Mouse (Mus musculus) Patski (cell line): Measurements from ENCODE around the gene Slc26a8. TPM values are rescaled to one million over a fixed set of nuclear protein-coding genes. Genes with fewer than 3 reads are reported as not detected.

ENCODE experiments used
- ATAC-seq: fragments of 100-300 bp; one replicate; pipeline ENCODE4 v1.8.0; 2021
- CTCF ChIA-PET: fragments of 350-600 bp; sonication (Branson Sonifier 250); formaldehyde crosslinking; loops from one replicate; lab custom pipeline; 2022; ENCODE audit warnings: inconsistent platforms; lab: Charles Lee
- POLR2A ChIA-PET: fragments of 350-600 bp; sonication (Branson Sonifier 250); formaldehyde crosslinking; loops from one replicate; lab custom pipeline; 2022; ENCODE audit warnings: antibody characterized with exemption, inconsistent platforms; lab: Charles Lee
- DNase-seq: peaks from one replicate; pipeline ENCODE4 v3.0.0-alpha.2; 2011; ENCODE audit warnings: low read depth, low spot score
- H3K27me3 ChIP-seq: fragments of 371-371 bp; one replicate; pipeline ENCODE4 v1.5.1; 2021
- CTCF ChIP-seq: fragments of 100-300 bp; IDR thresholded peaks from one replicate; pipeline ENCODE4 v1.5.1; 2021
- in situ Hi-C: fragments of 300-500 bp; cut with MboI; formaldehyde crosslinking; loops from 3 replicates; pipeline ENCODE4 v1.11.1; 2018; ENCODE audit warnings: low pct_unique_long_range_greater_than_20kb, mixed read lengths
- polyA plus RNA-seq: library from polyadenylated mRNA; unstranded; gene quantifications from one replicate; pipeline ENCODE4 v1.2.3, GENCODE M21; 2021

Gene Slc26a8
- polyA plus RNA-seq, 1 experiment from 2014 or later: 0.73 TPM

DNA sequence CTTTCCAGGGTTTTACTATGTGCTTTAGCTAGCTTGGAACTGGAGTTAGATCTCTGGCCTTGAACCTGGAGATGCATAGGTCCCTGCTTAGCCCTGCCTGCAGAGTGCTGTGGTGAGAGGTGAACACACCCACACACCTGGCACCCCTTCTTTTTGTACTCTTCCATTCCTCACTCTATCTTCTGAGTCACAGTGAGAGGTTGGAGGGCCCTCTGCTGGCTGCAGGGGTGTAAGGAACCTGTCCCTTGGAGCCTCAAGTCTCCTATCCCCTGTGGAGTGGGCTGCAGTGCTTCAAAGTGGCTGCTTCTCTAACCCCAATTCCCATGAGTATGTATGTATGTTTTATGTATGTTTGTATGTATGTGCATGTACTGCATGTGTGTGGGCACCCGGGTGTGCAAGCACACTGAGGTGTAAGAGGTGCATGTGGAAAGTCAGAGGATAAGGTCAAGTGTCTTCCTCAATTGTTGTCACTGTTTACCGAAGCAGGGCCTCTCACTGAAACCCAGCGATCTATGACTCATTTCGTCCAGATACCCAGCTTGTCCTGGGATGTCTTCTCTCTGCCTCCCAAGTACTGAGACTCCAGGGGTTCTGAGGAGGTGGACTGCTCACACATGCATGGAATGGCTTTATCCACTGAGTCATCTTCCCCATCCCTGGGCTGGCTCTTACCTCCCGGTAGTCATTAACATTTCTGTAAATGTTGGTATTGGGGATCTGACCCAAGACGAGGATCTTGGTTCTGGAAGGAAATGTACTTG lies 41.2 kb downstream of the Slc26a8 start:
- in situ Hi-C loops: no loop called here
- ATAC-seq (peak; percentile 76), DNase-seq (peak; percentile 42)
- POLR2A ChIA-PET: interaction anchor here (0.7 kb wide), 1 partner anchor 55 kb away, joined by 3 read pairs; no protein-coding TSS in a partner anchor
- CTCF ChIA-PET: no interaction called here
- H3K27me3 ChIP-seq: peaks cover 6% of the 10 kb centered on the region
- TF ChIP-seq CTCF: peak; percentile 89

DNA sequence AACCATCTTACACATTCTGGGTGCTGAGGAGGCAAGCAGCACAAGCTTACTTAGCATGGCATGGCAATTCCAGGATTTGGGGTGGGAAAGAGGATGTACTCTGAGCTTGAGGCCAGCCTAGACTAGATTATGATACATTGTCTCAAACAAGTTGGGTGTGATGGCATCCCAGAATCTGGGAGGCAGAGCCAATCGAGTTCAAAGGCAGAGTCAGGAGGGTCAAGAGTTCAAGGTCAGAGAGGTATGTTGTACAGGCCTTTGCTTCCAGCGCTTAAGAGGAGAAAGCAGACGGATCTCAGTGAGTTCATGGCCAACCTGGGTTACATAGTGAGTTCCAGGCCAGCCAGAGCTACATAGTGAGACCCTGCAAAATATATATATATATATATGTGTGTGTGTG lies 43.8 kb downstream of the Slc26a8 start:
- ChIA-PET CTCF (no interaction called here), POLR2A (no interaction called here)
- ATAC-seq: no peak
- no peak for TF ChIP-seq CTCF
- H3K27me3 ChIP-seq: peaks cover 20% of the 10 kb centered on the region
- in situ Hi-C loops: no loop called here
- no peak for DNase-seq

DNA sequence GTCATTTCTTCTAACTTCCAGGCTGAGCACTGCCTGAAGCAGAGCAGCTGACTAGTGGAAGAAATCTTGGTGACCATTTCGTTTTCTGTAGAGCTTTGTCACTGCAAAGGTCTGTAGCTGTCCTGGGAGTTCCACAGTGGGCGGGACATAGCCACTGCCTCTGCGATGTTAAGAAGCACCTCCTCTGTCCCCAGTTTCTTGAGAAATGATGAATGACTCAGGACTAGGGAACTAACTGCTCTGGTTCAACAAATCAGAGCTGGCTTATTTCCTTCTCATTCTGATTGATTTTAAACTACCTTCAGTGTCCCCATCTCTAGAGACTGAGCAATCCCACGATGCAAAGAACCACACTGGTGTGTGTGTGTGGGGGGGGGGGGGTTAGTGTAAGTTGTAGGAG lies 45.9 kb downstream of the Slc26a8 start:
- ATAC-seq: no peak
- TF ChIP-seq CTCF: no peak
- DNase-seq: no peak
- ChIA-PET POLR2A (no interaction called here), CTCF (no interaction called here)
- peaks cover 32% of the 10 kb centered on the region for H3K27me3 ChIP-seq
- in situ Hi-C loops: no loop called here

DNA sequence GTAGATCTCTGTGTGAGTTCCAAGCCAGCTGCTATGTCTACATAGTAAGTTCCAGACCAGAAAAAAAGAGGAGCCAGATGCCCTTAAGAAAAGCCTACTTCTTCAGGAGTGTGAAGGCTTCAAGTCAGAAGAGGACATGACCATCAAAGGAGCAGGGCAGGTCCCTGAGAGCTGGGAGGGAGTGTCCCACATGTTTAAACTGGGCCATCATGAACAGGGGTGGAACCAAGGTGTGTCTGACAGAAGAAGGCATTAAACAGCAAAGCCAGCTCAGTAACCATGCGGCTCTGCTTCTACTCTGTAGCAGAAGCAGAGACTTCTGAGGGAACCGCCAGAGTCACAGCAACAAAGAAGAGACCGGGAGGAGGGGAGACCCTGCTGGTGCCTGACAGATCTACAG lies 46.3 kb downstream of the Slc26a8 start:
- in situ Hi-C loops: no loop called here
- CTCF ChIA-PET: no interaction called here

DNA sequence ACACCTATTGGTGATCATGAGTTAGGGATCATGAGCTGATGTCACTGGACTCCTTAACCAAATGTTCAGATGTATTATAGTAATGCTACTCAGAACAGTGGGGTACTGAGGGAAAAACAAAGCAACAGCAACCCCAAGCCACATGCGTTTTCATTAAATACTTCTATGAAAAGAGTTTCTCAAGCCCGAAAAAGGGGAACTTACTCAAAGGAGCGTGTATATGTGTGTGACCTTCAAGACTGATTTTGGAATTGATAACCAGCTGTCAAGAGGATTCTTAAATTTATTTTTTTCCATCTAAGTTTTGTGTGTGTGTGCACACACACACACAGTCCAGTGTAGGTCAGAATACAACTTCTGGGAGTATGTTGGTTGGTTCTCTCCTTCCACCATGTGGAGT lies 49.9 kb downstream of the Slc26a8 start:
- ATAC-seq (no peak), DNase-seq (no peak)
- TF ChIP-seq CTCF: no peak
- in situ Hi-C loops: no loop called here
- ChIA-PET CTCF (no interaction called here), POLR2A (interaction anchor here (0.8 kb wide), 1 partner anchor 59 kb away, joined by 4 read pairs; no protein-coding TSS in a partner anchor)
- peaks cover 32% of the 10 kb centered on the region for H3K27me3 ChIP-seq

More for the DNA sequence above, 46.3 kb downstream of the Slc26a8 start:
- DNase-seq (no peak), ATAC-seq (no peak)
- H3K27me3 ChIP-seq: peaks cover 32% of the 10 kb centered on the region
- no peak for TF ChIP-seq CTCF
- POLR2A ChIA-PET: no interaction called here

DNA sequence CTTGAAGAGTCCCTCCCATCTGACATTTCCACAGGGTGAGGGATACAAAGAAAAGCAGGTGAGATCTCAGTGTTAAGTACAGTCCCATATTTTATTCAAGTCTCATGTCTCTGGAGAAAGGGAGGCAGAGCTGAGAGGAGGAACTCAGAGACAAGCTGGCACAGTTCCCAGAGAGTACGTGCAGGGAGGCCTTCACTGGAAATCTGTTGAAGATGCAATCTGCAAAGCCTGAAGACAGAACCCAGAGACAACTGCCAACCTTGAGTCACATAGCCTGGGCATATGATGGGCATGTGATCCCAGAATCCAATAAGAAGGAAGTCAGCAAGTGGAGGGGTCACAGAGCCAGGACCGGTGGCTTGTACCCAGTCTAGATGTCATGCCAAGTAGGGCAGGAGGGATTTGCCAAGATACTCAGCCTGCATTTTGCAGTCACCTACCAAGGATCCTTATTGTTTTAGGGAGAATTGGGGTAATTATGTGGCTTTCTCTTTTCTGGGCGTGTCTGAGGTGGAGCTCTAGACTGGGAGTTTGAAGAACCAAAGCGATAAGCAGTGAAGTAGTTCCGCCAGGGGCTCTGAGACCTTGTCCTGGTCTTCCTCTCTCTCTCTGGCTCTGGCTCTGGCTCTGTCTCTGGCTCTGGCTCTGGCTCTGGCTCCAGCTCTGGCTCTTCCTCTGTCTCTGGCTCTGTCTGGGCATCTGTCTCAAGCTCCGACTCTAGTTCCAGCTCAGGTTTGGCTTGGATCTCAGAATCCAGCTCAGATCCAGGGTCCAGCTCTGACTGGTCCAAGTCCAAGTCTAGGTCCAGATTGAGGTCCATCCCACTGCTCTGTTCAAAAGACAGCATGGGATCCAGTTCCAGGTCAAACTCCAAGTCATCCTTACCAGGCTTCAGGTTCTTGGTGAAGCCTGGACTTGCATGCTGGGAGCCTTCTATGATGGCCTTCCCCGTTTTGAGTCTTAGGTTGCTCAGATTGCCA lies 52.0 kb downstream of the Slc26a8 start:
- in situ Hi-C loops: no loop called here
- DNase-seq (no peak), ATAC-seq (no peak)
- H3K27me3 ChIP-seq: peaks cover 20% of the 10 kb centered on the region
- POLR2A ChIA-PET: no interaction called here
- CTCF ChIA-PET: interaction anchor here (1.0 to 1.6 kb wide), 2 partner anchors 10 to 45 kb away, joined by 3 to 5 read pairs; no protein-coding TSS in a partner anchor
- no peak for TF ChIP-seq CTCF

DNA sequence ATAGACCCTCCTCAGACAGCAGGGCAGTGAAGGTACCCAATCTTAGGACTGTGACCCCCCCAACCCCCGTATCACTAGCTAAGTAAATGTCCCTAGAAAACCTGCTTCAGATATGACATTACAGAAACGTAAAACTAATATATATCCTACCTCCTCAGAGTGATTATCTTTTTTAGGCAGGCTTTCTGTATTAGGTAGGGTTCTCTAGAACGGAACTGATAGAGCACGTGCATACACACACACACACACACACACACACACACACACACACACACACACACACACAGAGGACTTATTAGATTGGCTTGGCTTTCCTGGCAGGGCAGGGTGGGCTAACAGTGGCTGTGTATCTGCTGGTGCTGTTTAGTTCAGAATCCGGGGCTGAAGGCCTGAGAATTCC lies 54.2 kb downstream of the Slc26a8 start:
- H3K27me3 ChIP-seq: peaks cover 8% of the 10 kb centered on the region
- ChIA-PET CTCF (no interaction called here), POLR2A (no interaction called here)
- in situ Hi-C loops: no loop called here
- no peak for TF ChIP-seq CTCF
- ATAC-seq: no peak
- DNase-seq: no peak

DNA sequence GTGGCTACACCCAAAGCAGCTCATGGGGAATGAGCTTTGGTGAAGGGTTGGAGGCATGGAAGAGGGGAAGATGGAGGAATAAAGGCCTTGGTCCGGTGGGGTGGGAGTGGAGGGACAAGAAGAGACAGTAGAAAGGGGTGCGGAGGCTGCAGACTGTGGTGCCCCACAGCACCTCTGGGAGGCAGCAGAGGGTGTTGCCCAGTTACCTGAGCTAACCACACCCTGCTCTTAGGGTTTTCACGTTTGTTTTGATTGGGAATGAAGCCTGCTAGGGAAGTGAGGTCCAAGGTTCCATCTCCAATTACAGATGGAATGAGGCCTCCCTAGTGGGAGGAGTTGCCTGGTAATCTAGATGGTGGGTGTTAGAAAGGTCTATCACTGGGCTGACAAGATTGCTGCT lies 60.9 kb downstream of the Slc26a8 start:
- ChIA-PET CTCF (no interaction called here), POLR2A (interaction anchor here (0.6 kb wide), 1 partner anchor 137 kb away, joined by 3 read pairs; no protein-coding TSS in a partner anchor)
- ATAC-seq (no peak), DNase-seq (no peak)
- in situ Hi-C loops: no loop called here
- H3K27me3 ChIP-seq: no peaks in the 10 kb centered on the region
- TF ChIP-seq CTCF: no peak

DNA sequence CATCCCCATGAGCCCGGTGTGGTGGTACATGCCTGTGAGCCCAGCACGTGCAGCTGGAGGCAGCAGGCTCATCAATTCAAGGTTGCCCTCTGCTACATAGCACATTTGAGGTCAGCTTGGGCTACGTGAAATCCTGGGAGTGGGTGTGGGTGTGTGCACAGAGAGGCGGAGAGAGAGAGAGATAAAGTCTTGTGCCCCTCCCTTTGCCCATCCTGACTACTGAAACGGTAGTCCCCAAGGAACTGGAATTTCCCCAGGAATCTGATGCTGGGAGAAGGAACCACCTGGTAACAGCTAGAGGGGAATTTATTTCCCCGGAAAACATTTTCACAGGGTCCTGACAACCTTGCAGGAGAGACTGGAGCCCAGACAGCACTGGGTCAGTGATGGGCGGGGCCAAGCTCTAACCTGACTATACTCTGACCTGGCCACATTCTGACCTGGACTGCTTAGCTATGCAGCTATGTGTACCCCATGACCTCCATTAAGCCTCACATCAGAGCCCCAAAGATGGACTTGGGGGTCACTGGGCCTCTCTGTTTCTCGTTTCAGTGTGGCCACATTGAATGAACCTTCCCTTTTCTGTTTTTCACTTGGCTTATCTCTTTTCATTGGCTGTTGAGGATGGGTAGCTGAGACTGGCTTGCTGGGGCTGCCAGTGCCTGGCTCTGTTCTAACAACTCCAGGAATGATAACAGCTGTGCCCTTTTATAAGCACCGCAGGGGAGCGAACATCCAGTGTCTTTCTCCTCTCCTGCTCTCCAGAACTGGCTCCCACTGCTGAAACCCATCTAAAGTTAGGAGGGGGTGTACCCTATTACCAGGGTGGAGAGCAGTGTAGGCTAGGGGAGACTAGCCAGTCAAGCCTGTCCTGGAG lies 61.5 kb downstream of the Slc26a8 start:
- ATAC-seq (no peak), DNase-seq (no peak)
- in situ Hi-C loops: no loop called here
- ChIA-PET CTCF (interaction anchor here (1.1 kb wide), 1 partner anchor 9 kb away, joined by 5 read pairs; no protein-coding TSS in a partner anchor), POLR2A (no interaction called here)
- no peaks in the 10 kb centered on the region for H3K27me3 ChIP-seq
- no peak for TF ChIP-seq CTCF

DNA sequence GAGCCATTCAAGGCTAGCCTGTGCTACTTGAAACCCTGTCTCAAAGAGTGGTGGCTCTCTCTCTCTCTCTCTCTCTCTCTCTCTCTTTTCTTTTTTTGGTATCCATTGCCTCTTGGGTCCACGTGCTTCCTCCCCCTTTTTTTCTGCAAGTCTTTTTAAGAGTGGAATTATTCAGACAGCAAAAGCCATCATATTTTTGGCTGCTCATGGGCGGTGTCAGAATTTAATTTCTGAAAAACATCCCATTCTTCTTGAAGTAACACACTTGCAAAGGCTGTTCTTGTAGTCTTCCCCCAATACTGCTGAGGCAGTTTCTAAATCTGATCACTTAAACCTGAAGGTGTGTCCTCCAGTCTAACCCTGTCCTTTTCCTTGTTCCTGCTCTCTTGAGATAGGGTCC lies 63.1 kb downstream of the Slc26a8 start:
- ATAC-seq (no peak), DNase-seq (no peak)
- H3K27me3 ChIP-seq: no peaks in the 10 kb centered on the region
- in situ Hi-C loops: no loop called here
- CTCF ChIA-PET: no interaction called here
- TF ChIP-seq CTCF: no peak
- POLR2A ChIA-PET: no interaction called here
